Mouse (Mus musculus) liver, adult (tissue): ENCODE measurements at regions not wholly inside any gene's neighbourhood (a gene's known extent, or its start where the extent isn't known, plus 50 kb on each side); places are given as distances from the start of the nearest gene placed in this dataset.

Source experiments
- GATA4 ChIP-seq: IDR thresholded peaks from 2 replicates; pipeline ENCODE4 v1.6.1; 2014; ENCODE audit warnings: mild to moderate bottlenecking, low read length; ENCODE audit not compliant: insufficient replicate concordance

DNA sequence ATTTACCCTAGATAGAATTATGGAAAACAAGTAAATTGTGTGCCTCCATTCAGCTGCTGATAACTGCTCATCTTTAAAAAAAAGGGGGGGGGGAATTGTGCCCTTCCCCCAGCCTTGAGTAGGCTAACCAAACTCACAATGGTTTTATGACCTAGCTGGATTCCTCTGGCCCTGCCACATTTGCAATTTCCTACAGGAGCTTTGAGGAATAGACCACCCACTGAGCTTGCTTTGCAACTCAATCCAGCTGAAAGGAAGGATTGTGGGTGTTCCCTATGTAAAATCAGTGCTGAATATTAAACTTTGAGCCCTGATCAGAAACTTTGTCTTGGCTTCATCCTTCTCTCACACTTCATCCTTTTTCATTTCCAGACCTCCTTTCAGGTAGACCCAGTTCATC is 365.2 kb upstream of the Xrcc4 start:
- no peak for TF ChIP-seq GATA4

DNA sequence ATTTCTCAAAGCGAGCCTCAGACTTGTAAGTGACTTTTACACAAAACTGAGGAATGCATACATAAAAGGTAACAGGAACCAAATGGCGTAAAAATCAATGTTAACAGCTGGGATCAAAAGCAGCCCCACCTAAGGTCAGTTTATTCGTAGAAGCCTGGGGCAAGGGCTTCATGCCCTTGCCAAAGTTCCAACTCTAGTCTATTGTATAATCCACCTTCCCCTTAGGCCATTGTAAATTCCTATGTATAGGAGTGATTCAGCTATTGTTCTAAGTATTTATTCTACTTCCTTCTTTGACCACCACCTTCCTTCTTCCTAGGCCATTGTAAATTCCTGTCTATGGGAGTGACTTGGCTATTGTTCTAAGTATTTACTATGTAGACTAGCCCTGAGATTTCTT is 337.5 kb upstream of the Xrcc4 start:
- TF ChIP-seq GATA4 = no peak

DNA sequence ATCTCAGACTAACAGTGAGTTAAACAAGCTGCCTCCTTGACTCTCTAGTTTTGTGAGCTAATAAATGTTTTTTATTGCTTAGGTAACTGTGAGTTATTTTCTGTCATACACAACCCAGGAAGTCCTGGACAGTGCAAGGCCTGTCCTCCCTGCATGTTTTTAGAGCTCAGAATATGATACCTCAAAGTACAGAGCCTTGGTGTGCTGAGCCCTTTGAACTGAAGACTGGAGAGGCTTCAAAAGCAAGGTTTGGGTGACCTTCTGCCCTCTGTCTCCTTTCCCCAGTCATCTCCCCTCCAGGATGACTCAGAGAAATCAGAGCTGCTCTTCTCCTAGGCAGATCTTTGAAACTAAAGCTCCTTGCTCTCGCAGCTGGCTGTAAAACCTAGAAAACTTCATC is 336.0 kb upstream of the Xrcc4 start:
- no peak for TF ChIP-seq GATA4

DNA sequence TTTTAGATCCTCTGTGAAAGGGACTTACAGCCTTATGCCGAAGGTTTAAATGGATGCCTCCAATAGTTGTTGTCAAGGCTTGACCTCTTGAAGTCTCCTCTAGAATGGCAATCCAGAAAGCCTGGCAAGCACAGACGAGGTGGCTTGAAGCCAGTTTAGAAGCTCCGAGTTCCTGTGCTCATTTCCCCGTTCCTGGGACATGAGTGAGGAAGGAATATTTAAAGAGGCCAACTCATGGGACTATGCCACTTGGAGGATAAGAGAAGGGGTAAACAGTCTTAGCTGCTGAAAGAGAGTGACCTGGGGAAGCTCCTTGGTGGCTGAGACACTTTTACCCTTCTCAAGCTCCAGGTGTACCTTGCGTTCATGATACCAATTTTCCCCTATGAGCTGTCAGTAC is 335.1 kb upstream of the Xrcc4 start:
- TF ChIP-seq GATA4 = no peak

DNA sequence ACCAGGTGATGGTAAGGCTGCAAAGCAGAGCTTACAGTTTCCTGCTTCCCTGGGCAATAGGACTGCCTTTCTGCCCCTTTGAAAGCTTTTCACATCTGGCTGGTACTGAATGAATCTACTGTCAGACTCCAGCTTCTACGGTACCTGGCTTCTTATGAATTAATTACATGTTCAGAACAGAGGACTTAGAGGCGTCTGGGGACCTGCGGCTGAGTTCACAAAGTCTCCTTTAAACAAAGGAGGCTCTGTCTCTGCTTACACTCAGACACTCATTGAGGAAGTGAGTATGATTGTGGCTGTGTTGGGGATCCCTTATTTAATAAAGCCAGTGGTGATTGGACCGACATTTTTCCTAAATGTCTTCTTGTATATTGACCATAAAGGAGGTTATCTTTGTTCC is 331.6 kb upstream of the Xrcc4 start:
- TF ChIP-seq GATA4 = no peak

DNA sequence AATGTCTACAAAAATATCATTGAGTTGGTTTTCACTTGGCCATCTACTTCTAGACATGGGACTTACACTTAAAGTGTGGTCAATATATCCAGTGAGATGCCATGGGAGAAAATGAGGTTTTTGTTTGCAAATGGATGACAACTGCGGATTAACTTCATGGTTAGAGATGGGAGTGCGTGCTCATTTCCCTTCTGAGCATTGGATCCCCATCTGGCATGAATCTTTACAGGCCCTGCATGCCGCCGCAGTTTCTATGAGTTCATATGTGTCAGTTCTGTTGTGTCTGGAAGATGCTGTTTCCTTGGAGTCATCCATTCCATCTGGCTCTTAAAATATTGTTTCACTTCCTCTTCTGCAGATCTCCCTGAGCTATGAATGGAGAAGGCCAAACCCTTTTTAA is 315.0 kb upstream of the Xrcc4 start:
- no peak for TF ChIP-seq GATA4

DNA sequence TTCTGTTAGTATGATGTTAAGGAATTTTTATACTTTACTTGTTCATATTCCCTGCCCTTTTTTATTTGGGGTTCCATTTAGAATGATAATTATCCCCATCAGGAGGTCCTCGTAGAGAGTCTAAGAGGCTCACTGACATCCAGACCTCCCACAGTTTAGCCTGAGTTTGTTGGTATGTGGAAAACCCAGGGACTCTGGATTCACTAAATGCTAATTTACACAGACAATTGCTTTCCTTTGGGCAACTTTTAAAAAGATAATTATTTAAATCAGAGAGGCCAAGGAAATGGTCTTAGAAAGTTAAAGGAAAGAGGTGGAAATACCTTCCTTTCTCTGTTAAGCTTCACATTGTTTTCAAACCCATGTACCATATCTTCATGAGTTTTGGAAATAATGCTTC is 312.7 kb upstream of the Xrcc4 start:
- TF ChIP-seq GATA4 = no peak

DNA sequence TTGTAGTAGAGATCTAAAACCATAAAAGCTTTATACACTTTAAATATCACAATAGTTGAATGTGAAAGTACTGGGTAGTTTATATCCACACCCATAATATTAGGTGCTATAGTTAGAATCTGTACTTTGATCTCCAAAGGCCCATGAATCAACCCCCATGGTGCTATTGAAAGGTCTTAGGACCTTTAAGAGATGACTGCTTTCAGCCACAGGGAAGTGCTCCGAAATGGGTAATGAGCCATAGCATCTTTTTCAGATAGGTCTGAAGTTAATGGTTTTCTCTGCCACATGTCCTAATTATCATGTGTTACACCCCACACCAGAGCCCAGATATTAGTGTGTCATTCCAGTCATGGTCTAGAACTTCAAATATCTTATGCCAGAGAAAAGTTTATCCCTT is 312.1 kb upstream of the Xrcc4 start:
- no peak for TF ChIP-seq GATA4

DNA sequence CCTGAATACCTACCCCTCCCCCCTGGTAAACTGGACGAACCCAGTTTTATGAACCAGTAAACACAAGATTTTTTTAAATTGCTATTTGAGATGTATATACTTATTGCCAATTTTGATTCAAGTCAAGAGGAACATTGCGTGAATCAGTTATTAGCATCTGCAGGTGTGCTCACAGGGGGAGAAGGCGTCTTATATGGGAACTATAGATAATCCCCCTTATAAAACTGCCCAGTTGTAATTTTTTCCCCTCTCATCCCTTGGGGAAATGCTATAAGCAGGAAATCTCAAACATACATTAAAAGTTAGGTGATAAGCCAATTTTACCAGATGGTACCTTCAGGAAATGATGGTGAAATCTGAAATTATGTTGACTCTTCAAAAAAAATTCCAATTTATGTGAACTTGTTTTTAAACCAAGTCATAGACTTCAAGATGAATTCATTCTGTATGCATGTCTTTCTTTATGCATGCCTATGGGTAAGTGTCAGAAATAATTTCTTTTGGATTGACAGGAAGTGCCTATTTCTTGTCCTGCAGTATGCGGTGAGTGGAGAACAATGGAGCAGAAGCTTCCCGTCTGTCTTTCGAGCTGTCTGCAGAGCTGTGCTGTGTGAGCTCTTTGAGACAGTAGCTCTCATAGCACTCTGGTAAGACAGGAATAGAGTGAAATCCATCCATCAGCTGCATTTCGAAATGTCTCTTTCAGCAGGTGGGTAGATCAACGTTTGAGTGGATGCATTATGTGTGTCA is 306.0 kb upstream of the Xrcc4 start:
- no peak for TF ChIP-seq GATA4

DNA sequence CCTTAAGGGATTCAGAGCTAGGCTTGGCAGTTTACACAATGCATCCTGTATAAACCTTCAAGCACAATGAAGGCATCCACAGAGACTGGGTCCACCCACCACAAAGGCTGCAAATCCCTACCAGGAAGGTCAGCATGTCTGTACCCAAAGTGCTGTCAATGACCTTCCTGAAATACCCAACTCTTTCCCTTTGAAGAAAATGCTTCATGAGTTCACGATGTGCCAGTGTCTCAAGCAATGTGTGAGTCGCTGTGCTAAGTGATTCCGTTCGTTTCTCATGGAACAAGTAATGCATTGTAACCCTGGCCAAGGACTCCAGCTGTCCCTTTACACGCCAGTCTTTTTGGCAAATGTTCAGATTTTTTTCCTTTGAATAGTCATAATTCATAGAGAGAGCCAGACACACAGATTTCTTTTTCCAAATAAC is 305.4 kb upstream of the Xrcc4 start:
- TF ChIP-seq GATA4 = no peak

DNA sequence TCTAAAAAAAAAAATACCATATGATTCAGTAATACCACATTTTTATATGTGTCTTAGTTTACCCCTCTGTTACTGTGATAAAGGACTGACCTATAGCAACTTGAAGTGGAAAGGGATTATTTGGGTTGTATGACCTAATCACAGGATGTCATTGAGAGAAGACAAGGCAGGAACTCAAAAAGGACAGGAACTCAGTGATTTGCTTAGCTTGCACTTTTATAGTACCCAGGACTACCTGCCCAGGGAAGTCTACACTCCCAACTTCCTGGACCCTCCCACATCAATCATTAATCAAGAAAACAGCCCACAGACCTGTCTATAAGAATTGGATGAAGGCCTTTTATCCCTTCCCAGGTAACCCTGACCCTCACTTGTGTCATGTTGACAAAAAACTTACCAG is 303.0 kb upstream of the Xrcc4 start:
- no peak for TF ChIP-seq GATA4

DNA sequence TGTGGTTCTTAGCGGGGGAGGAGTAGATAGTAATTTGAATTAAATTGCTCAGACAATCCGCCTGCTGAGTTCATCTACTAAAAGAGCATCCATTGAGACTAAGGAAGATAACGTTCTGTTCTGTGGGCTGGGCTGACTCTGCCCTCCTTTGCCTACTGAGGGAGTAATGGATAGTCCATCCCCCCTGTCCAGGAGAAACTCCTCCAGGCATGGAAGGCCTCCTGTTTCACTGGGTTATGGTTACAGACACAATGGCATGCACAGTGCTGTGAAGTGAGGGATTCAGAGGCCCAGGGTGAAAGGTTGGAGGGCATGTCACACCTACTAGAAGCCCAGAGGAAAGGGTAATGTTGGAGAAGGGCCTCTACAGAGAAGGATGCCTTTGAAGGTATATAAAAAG is 287.2 kb upstream of the Xrcc4 start:
- no peak for TF ChIP-seq GATA4

DNA sequence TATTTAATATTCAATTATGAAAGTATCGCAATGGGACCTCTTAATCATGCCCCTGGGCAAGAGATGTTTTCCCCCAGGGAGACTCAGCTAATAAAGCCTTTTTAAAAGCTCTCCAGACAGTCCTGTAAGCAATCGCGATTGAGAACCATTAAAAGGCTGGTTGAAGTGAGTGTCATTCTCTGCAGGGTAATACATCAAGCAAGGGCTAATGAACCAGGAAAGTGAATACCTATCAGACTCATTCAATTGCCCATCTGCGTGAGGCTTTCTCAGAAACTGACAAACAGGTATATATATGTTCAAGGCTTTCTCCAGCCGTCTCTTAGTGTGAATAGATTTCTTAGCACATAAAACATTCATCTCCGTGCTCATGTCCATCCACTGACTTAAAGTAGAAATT is 286.8 kb upstream of the Xrcc4 start:
- TF ChIP-seq GATA4 = no peak

DNA sequence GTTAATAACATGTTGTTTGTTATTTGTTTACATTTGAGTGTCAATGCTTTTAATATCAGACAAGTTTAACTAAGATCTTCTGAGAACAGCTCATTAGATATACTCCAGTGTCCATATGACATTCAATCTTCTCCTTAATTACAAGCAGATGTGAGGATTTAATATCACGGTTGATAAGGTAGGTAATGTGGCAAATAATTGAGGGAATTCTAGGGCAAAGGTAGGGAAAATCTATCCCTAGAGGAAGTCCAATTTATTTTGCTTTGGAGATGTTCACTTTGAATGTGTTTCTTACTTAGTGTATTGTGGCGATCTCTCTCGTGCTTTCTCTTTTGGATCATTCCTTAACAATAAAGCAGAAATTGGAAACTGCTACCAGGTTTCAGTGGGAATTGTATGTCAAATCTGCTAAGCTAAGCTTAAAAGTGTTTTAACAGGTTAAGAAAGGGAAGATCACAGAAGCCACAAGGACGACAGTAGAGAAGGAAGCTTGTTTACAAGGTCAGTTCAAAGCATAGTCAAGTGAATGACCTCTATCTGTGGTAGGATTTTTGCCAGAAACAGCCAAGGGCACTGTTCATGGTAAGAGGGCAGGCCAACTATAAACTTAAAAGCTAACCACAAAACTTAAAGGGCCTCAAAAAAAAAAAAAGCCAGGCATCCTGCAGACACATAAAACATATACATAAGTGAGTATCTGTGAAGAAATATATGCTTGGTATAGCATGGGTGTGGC is 282.2 kb upstream of the Xrcc4 start:
- no peak for TF ChIP-seq GATA4

DNA sequence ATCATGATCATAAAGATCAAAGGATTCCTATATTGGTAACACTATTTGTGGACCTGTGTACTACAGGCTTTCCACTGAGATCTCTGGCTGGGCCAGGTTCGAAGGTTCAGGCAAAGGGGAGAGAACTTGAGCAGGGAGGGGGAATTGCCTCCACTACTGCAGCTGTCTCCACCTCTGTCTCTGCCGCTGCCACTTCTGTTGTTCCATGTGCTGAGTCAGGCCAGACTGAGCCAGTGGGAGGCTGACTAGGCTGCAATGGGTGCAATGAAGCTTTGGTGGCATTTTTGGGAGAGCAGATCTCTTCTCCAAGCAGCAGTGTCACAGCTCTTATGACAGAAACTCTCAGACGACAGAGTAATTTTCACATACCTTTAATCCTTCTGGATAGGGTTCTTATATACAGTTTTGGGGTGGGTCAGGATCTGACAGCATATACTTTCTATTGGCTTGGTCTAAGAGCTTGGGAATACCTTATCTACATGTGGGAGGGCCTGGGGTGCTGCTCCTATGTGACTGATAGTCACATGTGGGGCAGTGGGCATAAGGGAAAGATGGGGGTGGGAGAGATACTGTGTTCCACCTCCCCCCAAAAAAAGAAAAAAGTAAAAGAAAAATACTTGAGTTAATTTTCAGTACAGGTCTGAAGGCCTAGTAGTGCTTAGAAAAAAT is 281.5 kb upstream of the Xrcc4 start:
- no peak for TF ChIP-seq GATA4

DNA sequence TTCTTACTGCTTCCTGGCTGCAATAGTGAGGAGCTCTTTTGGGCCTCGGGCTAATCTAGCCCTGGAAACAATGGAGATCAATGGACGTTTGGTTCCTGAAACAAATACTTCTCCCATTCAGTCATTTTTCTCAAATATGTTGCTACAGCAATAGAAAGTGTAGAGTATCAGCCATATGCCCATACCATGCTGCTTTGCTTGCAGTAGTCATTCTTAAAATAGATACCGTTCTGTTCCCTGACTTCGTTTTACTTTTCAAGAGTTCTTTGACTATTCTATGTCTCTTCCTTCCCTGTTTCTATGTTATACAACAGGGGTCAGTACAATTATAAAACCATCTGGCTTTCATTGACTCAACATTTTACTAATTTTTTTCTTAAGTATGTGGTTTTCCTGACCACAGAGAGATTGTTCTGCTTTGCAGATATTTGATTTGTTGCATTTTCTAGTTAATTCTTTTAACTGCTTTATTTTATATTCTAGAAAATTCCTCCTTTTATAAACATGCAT is 275.2 kb upstream of the Xrcc4 start:
- no peak for TF ChIP-seq GATA4

DNA sequence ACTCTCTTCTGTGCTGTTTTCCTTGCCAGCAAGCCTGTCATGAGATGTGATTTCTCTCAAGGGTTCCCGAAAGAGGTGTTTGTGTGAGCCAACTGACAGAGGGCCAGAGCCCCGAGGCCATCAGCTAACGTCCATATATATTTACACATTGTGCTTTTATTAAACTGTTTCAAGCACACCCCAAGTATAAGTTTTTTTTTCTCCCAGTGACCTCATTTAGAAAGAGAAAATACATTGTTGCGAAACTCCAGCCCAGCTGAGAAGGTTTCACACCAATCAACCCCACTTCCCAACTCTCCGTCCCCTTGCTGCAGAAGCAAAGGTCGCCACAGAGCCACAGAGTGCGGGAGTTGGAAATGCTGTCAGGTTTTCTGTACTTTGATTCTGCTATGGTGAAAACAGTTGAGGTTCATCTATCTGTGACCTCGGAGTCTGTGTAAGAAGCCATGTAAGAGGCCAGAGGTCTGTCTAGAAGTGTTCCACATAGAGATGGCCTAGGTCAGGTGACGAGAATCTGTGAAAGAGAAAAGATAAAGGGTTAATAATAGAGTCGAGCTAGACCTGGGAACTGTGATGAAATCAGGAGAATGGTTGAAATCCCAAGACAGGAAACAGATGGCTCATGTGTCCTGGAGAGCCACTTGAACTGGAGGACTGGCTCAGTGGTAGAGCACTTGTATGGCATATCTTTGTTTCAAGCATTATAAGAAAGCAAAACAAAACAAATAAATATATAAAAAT is 270.6 kb upstream of the Xrcc4 start:
- TF ChIP-seq GATA4 = no peak
